Mouse (Mus musculus) large intestine, adult 2 months (tissue): ENCODE measurements around the gene Hist1h2ak. TPM values are rescaled to one million over a fixed set of nuclear protein-coding genes. Genes with fewer than 3 reads are reported as not detected.
"Not testable (repeated sequence)": the region's sequence is repeated elsewhere in the genome, so short reads cannot be mapped to it uniquely, and the experiment has no call there.

Experiments used
- DNase-seq: peaks from one replicate; pipeline ENCODE4 v3.0.0-alpha.2; 2012; ENCODE audit warnings: low read depth, low spot score
- WGBS: fragments of 180-500 bp; shearing (Covaris S2); methylation state at CpG from one replicate; pipeline ENCODE4 v1.1.7; 2018; 5-methylcytosine and 5-hydroxymethylcytosine counted together
- polyA plus RNA-seq: library from polyadenylated mRNA; depleted of rRNA; stranded (reverse); fragments of >200 nt; gene quantifications from 2 replicates; pipeline ENCODE4 v1.2.3, GENCODE M21; 2012

Gene Hist1h2ak
- polyA plus RNA-seq, 1 experiment = 14.9 TPM

DNA sequence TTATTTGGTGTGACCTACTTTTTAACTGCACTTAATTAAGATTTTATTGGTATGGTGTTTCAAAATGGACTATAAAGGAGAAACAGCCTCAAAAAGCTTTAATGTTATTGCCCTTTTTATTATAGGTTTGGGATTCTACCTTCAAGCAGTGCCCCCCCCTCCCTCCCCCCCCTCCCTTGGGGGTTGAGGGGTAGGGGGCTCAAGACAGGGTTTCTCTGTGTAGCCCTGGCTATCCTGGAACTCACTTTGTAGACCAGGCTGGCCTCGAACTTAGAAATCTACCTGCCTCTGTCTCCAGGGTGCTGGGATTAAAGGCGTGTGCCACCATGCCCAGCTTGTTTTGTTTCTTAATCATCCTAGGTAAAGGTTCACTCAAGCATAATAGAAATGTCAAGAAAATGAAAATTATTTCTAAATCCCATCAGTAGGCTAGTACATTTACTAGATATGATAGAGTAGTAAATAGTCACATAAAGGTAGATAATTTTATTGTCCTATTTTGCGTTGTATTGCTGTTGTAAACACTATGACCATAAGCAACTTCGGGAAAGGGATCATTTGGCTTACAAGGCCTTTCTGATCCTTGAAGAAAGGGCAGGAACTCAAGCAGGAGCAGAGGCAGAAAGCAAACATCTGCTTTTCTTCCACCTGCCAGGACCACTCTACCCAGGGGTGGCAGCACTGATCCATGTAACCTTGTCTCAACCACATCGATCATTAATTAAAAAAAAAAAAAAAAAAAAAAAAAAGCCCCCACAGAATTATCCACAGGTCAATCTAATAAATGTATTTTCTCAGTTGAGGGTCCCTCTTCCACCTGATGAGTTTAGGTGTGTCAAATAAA lies 30.4 kb downstream of the Hist1h2ak start:
- no peak for DNase-seq
- WGBS = 35% methylated on average over 5 of the region's 5 CpGs

GRCm38 (mm10) chr13:21722373-21722925 lies 31.2 kb downstream of the Hist1h2ak start:
- DNase-seq = no peak
- 5% methylated on average over 11 of the region's 11 CpGs for WGBS

- WGBS = under 1% methylated on average over 37 of the region's 37 CpGs
These were observed 31.8 kb downstream of the Hist1h2ak start, which contains the start of gene Hist1h2bm for GRCm38 (mm10) chr13:21721757-21722372. TSS of gene Hist1h2bm (plus strand) at chr13:21722044.

GRCm38 (mm10) chr13:21721107-21721756 lies 32.4 kb downstream of the Hist1h2ak start:
- DNase-seq = not testable (repeated sequence)
- 3% methylated on average over 21 of the region's 44 CpGs for WGBS

More at GRCm38 (mm10) chr13:21721757-21722372, 31.8 kb downstream of the Hist1h2ak start, which contains the start of gene Hist1h2bm:
- peak; percentile 84 for DNase-seq

- no peak for DNase-seq
- WGBS = 72% methylated on average over 4 of the region's 4 CpGs
These were observed 35.1 kb downstream of the Hist1h2ak start for GRCm38 (mm10) chr13:21718381-21719080.

- WGBS = 4% methylated on average over 31 of the region's 56 CpGs
- peak; percentile 75 for DNase-seq
These were observed 36.0 kb downstream of the Hist1h2ak start, which contains the start of gene Hist1h3h for GRCm38 (mm10) chr13:21717397-21718357. TSS of gene Hist1h3h (plus strand) at chr13:21717659.

DNA sequence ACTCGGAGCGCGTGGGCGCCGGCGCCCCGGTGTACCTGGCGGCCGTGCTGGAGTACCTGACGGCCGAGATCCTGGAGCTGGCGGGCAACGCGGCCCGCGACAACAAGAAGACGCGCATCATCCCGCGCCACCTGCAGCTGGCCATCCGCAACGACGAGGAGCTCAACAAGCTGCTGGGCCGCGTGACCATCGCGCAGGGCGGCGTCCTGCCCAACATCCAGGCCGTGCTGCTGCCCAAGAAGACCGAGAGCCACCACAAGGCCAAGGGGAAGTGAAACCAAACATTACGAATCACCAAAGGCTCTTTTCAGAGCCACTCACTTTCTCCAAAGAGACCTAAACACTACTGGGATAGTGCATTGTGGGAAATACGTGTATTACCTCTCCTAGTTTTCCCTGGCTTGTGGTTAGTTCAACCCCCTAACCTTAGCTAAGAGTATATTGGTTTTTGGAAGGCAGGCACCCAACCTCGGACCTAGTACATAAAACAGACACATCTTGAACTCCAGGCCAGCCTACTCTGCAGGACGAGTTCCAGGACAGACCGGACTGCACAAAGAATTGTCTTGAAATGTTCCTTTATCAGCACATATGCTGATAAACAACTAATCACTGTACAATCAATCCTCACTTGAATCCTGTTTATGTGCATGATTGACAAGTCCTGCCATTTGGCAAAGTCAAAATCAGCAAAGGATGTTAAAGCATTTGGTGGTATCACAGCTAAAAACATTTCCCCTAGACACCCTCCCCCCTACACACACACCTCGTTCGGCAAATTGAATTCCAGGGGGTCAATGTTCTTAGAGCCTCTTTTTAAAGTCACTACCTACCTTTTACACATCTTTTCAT lies 36.9 kb downstream of the Hist1h2ak start:
- DNase-seq = not testable (repeated sequence)
- WGBS = under 1% methylated on average over 20 of the region's 38 CpGs

DNA sequence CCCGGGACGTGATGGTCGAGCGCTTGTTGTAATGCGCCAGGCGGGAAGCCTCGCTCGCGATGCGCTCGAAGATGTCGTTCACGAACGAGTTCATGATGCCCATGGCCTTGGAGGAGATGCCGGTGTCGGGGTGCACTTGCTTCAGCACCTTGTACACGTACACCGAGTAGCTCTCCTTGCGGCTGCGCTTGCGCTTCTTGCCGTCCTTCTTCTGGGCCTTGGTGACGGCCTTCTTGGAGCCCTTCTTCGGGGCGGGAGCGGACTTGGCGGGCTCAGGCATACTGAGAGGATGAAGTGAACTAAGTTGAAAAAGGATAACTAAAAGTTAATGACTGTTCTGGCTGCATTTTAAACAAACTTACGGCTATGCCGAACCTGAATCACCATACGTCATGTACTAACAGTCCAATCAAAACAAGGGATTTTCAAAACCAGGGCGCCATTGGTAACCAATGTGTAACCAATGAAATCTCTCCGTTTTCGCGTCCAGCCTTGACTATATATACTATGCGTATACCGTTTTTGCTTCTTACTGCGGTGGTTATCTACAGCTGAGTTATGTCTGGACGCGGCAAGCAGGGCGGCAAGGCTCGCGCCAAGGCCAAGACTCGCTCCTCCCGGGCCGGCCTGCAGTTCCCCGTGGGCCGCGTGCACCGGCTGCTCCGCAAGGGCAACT lies 37.6 kb downstream of the Hist1h2ak start, which contains the start of the genes Hist1h2bl and Hist1h2ai:
TSS of gene Hist1h2bl (minus strand) at position 280 of the 676 bp plus-strand sequence.
TSS of gene Hist1h2ai (plus strand) at position 559 of the 676 bp plus-strand sequence.
- peak; percentile 87 for DNase-seq
- WGBS = under 1% methylated on average over 40 of the region's 50 CpGs

DNA sequence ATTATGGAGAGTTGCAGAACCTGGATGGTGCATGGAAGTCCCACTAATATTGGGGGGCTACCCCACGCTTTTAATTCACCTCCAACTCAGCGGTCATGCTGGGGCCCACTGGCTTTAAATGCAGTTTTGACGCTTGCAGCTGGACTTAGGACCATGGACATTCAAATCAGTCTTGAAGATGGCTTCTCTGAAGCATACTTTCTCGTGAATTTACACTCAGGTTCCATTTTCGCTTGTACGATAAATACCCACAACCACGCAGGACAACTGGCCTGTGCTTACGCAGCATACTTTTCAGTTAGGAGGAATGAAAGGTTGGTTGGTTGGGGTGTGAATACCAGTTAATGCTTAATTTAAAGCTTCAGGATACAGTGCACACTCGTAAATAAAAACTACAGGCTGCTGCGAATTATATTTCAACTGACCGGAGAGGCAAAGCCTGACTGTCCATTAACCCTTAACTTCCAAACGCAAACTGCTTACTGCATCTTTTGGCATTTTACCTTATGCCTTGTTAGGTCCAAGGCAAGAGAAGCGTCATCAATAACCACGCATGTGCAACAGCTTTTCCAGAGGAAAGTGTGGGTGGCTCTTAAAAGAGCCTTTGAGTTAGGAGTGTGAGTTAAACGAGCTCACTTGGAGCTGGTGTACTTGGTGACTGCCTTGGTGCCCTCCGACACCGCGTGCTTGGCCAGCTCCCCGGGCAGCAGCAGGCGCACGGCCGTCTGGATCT lies 38.3 kb downstream of the Hist1h2ak start:
- DNase-seq = no peak
- WGBS = under 1% methylated on average over 22 of the region's 22 CpGs

- WGBS = under 1% methylated on average over 7 of the region's 7 CpGs
- DNase-seq = peak; percentile 45
These were observed 38.9 kb downstream of the Hist1h2ak start for GRCm38 (mm10) chr13:21714725-21715124.

DNA sequence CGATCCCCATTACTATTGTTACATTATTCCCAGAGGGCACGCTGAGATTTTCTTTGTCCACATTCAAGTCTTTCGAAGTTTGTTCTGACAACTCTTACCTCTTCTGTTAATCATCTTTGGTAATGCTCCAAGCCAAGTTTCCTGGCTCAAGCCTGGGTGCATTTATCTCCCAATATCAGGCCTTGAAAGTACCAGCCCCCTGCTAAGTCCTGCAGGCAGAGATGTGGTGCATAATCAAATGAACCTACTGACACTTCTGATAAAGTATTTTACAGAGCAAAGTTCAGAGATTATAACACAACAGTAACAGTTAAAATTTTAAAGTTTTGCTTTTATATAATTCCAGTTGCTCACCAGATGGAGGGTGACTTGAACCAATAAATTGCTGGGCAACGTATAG lies 41.9 kb downstream of the Hist1h2ak start:
- no peak for DNase-seq
- 16% methylated on average over 4 of the region's 4 CpGs for WGBS

DNA sequence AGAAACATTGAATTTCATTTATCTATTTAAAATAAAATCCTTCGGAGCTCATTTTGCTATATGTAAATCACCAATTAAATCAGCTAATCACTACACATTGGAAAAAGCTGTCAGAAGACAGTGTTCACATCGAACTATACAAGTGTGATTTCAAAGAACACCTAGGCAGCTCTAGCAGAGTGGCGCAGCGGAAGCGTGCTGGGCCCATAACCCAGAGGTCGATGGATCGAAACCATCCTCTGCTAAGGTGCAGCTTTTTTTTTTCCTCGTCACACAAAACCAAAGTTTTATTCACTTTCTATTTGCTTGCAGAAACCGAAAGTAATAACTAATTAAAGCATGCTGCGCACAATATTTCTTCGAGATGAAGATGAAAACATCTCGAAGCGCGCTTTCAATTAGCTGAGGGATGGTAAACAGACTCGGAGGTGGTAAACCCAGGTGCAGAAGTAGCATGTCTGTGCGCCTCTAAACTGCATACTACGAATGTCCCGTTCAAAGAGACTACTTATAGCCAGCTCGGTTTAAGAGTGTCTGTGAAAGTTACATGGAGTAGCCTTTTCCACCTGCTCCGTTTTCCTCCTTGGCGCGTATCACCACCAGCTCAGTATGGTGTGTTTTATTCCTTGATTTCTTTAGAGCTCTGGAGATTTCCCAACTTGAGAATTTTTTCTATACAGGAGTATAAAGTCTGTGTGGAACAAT lies 42.7 kb downstream of the Hist1h2ak start:
- 4% methylated on average over 22 of the region's 22 CpGs for WGBS
- DNase-seq = no peak

DNA sequence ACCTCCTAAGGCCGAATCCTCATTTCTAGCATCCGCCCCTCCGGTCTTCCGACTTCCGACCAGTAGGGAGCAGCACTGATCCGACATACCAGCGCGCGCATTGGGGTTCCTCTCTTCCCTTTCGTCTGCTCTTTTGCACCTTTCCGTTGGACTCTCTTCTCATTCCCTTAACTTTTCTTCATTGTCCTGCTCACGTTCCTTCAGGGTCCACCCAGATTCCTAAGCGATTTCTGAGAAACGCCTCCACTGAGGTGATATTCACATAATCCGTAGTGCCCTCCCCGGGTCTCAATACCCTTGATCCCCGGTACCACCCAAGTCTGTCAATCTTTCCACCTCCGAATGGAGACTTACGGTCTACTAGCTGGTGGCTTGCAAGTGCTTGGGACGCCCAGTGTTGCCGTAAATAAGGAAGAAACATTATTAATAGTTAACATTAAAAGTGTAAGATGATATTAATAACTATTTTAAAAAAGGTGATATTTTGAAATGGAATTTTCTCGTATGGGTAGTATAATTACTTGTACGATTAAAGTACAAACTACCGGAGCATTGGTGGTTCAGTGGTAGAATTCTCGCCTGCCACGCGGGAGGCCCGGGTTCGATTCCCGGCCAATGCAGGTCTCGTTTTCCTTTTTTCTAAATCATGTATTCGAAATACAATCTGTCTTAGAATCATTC lies 43.5 kb downstream of the Hist1h2ak start:
- DNase-seq = peak; percentile 66
- 1% methylated on average over 32 of the region's 32 CpGs for WGBS

- 48% methylated on average over 4 of the region's 4 CpGs for WGBS
- DNase-seq = no peak
These were observed 47.0 kb downstream of the Hist1h2ak start for GRCm38 (mm10) chr13:21706669-21707068.
